Mouse (Mus musculus) heart, adult 2 months (tissue): ENCODE measurements around the gene Mphosph9. TPM values are rescaled to one million over a fixed set of nuclear protein-coding genes. Genes with fewer than 3 reads are reported as not detected.

Experiments used
- DNase-seq, 2 experiments: peaks; one replicate each; pipeline ENCODE4 v3.0.0; 2021
- H3K27ac ChIP-seq: fragments of 200-600 bp; 2 replicates; pipeline ENCODE4 v1.8.1; 2022
- H3K27me3 ChIP-seq: fragments of 200-500 bp; 2 replicates; pipeline ENCODE4 v1.6.1; 2012; ENCODE audit warnings: mild to moderate bottlenecking, low read length, inconsistent platforms, mixed read lengths; ENCODE audit not compliant: control insufficient read depth, insufficient read depth
- H3K36me3 ChIP-seq: fragments of 200-500 bp; 2 replicates; pipeline ENCODE4 v1.6.1; 2012; ENCODE audit warnings: low read length, inconsistent platforms; ENCODE audit not compliant: control insufficient read depth, insufficient read depth
- H3K4me1 ChIP-seq: fragments of 200-500 bp; 2 replicates; pipeline ENCODE4 v1.6.1; 2011; ENCODE audit warnings: low read length; ENCODE audit not compliant: control insufficient read depth, insufficient read depth
- H3K4me3 ChIP-seq: fragments of 200-600 bp; 2 replicates; pipeline ENCODE4 v1.8.1; 2022
- H3K79me2 ChIP-seq: fragments of 200-500 bp; replicated peaks from 2 replicates; pipeline ENCODE4 v1.6.1; 2012; ENCODE audit warnings: mild to moderate bottlenecking, inconsistent platforms, low read length, moderate library complexity, mixed read lengths; ENCODE audit not compliant: control insufficient read depth, insufficient read depth
- H3K9ac ChIP-seq: fragments of 200-500 bp; 2 replicates; pipeline ENCODE4 v1.6.1; 2012; ENCODE audit warnings: low read depth, mild to moderate bottlenecking, control low read depth, inconsistent platforms, low read length, mixed read lengths
- CTCF ChIP-seq: fragments of 200-600 bp; IDR thresholded peaks from 2 replicates; pipeline ENCODE4 v1.8.1; 2022; ENCODE audit warnings: antibody characterized with exemption, mild to moderate bottlenecking, moderate library complexity
- EP300 ChIP-seq: fragments of 200-500 bp; IDR thresholded peaks from 2 replicates; pipeline ENCODE4 v1.6.1; 2011; ENCODE audit warnings: low read depth, low read length, control low read depth; ENCODE audit not compliant: insufficient read depth
- POLR2A ChIP-seq: fragments of 200-500 bp; IDR thresholded peaks from 2 replicates; pipeline ENCODE4 v1.6.1; 2011; ENCODE audit warnings: mild to moderate bottlenecking, low read depth, low read length, control low read depth; ENCODE audit not compliant: insufficient read depth
- WGBS: fragments of 180-500 bp; shearing (Covaris S2); methylation state at CpG from one replicate; pipeline ENCODE4 v1.1.7; 2018; 5-methylcytosine and 5-hydroxymethylcytosine counted together
- intact Hi-C: fragments of 180-260 bp; cut with DNase I; formaldehyde crosslinking; loops from one replicate; pipeline ENCODE4 v1.15.1; 2025
- polyA plus RNA-seq: library from polyadenylated mRNA; depleted of rRNA; stranded (reverse); fragments of >200 nt; gene quantifications from 2 replicates; pipeline ENCODE4 v1.2.3, GENCODE M21; 2012
- total RNA-seq, 2 experiments: library from RNA; stranded (reverse); gene quantifications; 2 replicates each; pipeline ENCODE4 v1.2.3; 2021

Mphosph9 gene
- total and polyA plus RNA-seq, 3 experiments = 2.8 to 5.4 (median 4.4) TPM

DNA sequence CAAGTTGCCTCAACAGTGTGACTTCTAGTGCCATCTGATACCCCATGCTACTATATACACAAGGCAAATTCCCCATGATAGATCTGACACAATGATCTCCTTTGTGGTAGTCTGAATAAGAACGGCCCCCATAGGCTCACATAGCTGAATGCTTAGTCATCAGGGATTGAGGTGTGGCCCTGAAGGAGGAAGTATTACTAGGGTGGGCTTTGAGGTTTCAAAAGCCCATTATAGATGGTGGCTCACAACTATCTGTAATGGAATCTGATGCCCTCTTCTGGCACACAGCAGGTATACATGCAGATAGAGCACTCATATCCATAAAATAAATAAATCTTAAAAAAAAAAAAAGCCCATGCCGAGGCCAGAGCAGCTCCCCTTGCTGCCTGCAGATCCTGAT, 68.6 kb downstream of the Mphosph9 start:
- no peak overlapping the region for H3K4me3 ChIP-seq
- no peaks in the 10 kb centered on the region for H3K27me3 ChIP-seq
- no peaks in the 10 kb centered on the region for H3K79me2 ChIP-seq
- no peak for TF ChIP-seq EP300
- peak; percentile 73 for TF ChIP-seq CTCF
- no peak for TF ChIP-seq POLR2A
- H3K4me1 ChIP-seq = no peaks in the 10 kb centered on the region
- WGBS = 55% methylated on average over 2 of the region's 2 CpGs
- no peak overlapping the region for H3K27ac ChIP-seq
- intact Hi-C loops = loop anchor here (2.0 kb wide), 1 partner anchor 96 kb away; no protein-coding TSS in a partner anchor
- H3K9ac ChIP-seq = no peak overlapping the region
- no peaks in the 10 kb centered on the region for H3K36me3 ChIP-seq
- no peak for DNase-seq

DNA sequence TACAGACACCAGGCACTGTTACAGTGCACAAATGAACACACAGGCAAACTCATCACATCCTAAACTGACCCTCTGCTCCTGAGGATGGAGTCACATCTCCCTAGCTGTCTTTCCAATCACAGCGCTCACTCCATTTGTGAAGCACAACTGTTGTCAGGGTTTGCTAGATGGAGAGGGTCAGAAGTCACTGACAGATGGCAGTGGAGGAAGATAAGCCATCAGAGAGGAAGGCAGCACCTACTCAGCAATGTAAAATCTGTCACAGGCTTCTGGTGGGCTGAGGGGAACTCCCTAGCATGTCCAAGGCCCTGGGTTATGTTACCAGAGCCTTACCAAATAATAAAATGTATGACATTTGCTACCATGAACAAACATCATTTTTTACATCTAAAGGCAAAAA, 69.7 kb downstream of the Mphosph9 start:
- Histone ChIP-seq H3K27ac (no peak overlapping the region), H3K36me3 (no peaks in the 10 kb centered on the region), H3K4me1 (no peaks in the 10 kb centered on the region), H3K79me2 (no peaks in the 10 kb centered on the region), H3K27me3 (no peaks in the 10 kb centered on the region), H3K9ac (no peak overlapping the region), H3K4me3 (no peak overlapping the region)
- WGBS = 100% methylated on average over 1 of the region's 1 CpGs
- no peak for TF ChIP-seq CTCF
- TF ChIP-seq POLR2A = no peak
- no peak for TF ChIP-seq EP300
- intact Hi-C loops = loop anchor here (2.0 kb wide), 1 partner anchor 95 kb away; no protein-coding TSS in a partner anchor
- no peak for DNase-seq

DNA sequence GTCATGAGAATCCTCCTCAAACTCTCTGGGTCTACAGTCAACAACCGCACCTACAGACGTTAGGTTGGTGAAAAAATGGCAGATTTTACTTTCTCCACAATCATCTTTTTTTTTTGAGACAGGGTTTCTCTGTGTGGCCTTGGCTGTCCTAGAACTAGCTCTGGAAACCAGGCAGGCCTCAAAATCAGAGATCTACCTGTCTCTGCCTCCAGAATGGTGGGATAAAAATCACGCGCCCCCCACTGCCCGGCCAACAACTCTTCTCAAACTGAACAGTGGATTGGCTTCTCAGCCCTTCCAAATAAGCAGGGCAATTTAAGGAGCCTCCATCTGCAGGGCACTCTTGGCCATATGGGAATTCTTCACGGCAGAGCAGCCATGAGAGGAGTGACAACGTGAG, 72.6 kb downstream of the Mphosph9 start:
- 94% methylated on average over 7 of the region's 7 CpGs for WGBS
- Histone ChIP-seq H3K4me3 (no peak overlapping the region), H3K27me3 (no peaks in the 10 kb centered on the region), H3K79me2 (no peaks in the 10 kb centered on the region), H3K27ac (no peak overlapping the region), H3K4me1 (peaks cover 2% of the 10 kb centered on the region; the same call in 1 of the 2 replicates), H3K36me3 (no peaks in the 10 kb centered on the region), H3K9ac (no peak overlapping the region)
- no peak for DNase-seq
- intact Hi-C loops = no loop called here
- TF ChIP-seq EP300 = no peak
- no peak for TF ChIP-seq CTCF
- no peak for TF ChIP-seq POLR2A

DNA sequence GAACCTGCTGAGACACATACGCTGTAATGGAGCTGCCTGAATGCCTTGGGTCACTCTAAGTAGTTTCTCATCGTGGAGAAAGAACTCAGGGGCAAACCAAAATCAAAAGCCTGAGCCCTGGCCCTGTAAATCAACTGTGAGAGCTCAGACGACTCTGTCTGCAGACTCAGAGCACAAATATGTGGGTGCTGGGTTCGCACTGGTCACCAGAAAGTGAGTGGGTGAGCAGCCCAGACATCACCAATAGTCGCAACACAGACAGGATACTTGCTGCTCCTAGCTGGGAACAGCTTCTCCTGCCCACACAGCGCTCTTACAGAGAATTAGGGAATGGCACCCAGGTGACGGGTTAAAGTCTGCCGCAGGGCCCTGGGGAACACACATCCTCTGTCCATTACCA, 74.2 kb downstream of the Mphosph9 start:
- DNase-seq = no peak
- Histone ChIP-seq H3K27ac (no peak overlapping the region), H3K36me3 (no peaks in the 10 kb centered on the region), H3K27me3 (no peaks in the 10 kb centered on the region), H3K79me2 (no peaks in the 10 kb centered on the region), H3K4me3 (no peak overlapping the region), H3K9ac (no peak overlapping the region), H3K4me1 (peaks cover 2% of the 10 kb centered on the region; the same call in 1 of the 2 replicates)
- no peak for TF ChIP-seq EP300
- no peak for TF ChIP-seq POLR2A
- no peak for TF ChIP-seq CTCF
- intact Hi-C loops = loop anchor here (5.0 kb wide), 2 partner anchors 44 to 141 kb away; partner anchors contain the start of gene Ogfod2
- 92% methylated on average over 8 of the region's 8 CpGs for WGBS

DNA sequence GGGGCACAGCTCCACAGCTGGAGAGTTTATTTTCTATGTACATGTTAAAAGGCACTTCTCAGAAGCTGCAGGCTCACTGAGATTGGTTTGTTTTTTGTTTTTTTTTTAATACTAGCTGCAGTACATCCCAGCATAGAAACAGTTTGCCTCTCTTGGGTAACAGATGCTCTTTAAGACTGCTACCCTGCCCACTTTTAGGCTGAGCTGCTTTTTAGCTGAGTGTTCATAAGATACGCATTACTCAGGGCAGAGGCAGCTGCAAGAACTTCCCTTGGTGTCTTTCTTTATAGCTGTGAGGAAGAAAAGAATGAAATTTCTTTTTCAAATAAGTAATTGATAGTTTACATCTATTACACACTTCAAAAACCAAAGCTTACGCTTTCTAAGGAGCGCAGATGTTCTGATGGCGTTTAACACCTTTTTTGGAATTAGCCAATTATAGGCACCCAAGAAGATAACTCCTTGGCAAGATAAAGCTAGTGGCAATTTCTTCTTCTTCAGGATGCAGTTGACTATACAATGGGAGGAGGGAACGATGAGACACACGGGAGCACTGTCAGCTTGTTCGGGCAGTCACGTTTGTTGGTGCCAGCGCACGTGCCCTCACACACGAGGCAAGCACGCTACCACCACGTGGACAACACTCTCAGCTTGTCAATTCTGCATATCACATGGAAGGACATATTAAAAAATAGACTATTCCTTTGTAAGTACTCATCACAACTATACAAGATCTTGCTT, 75.0 kb downstream of the Mphosph9 start:
- 94% methylated on average over 13 of the region's 13 CpGs for WGBS
- DNase-seq = no peak
- H3K27me3 ChIP-seq = no peaks in the 10 kb centered on the region
- no peak overlapping the region for H3K4me3 ChIP-seq
- TF ChIP-seq EP300 (no peak), CTCF (no peak), POLR2A (no peak)
- no peaks in the 10 kb centered on the region for H3K36me3 ChIP-seq
- H3K79me2 ChIP-seq = no peaks in the 10 kb centered on the region
- no peak overlapping the region for H3K27ac ChIP-seq
- H3K9ac ChIP-seq = no peak overlapping the region
- H3K4me1 ChIP-seq = peaks cover 3% of the 10 kb centered on the region; the same call in 1 of the 2 replicates
- intact Hi-C loops = loop anchor here (5.0 kb wide), 2 partner anchors 45 to 140 kb away; partner anchors contain the start of gene Ogfod2

DNA sequence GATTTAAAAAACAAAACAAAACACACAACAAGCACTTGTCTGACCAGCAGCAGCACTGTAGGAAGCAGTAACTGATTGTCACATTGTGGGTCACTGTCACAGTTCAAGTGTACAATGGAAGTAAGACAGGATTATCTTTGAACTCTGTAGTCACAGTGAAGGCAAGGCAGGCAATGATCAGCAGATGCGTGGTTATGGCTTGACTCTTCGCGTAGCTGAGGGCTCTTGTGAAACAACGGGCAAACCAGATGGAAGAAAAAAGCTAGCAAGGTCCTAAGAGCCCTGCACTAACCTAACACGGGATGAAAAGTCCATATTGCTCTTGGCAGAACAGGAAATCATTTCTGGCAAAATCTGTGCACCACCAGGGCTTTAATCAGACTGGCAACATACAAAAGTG, 76.7 kb downstream of the Mphosph9 start:
- Histone ChIP-seq H3K9ac (no peak overlapping the region), H3K4me3 (no peak overlapping the region), H3K27me3 (no peaks in the 10 kb centered on the region), H3K4me1 (peaks cover 6% of the 10 kb centered on the region), H3K36me3 (no peaks in the 10 kb centered on the region; the same call in 1 of the 2 replicates), H3K27ac (no peak overlapping the region), H3K79me2 (no peaks in the 10 kb centered on the region)
- intact Hi-C loops = loop anchor here (5.0 kb wide), 2 partner anchors 46 to 139 kb away; partner anchors contain the start of gene Ogfod2
- TF ChIP-seq CTCF (no peak), POLR2A (no peak), EP300 (no peak)
- WGBS = 79% methylated on average over 5 of the region's 5 CpGs
- DNase-seq = no peak
